Mouse (Mus musculus): ENCODE measurements around the gene Vmn1r180.
A peak's percentile ranks its signal among the peaks of the same experiment; 100 is the strongest.
"Not testable (repeated sequence)": the region's sequence is repeated elsewhere in the genome, so short reads cannot be mapped to it uniquely, and the experiment has no call there.

Gene Vmn1r180

GRCm38 (mm10) chr7:23950332-23950731 lies at the start of gene Vmn1r180:
TSS of gene Vmn1r180 (plus strand) at chr7:23950632.
- DNase-seq, result no peak

GRCm38 (mm10) chr7:23926678-23927077 lies 23.8 kb upstream of the Vmn1r180 start, which contains the start of gene Vmn1r179:
TSS of gene Vmn1r179 (plus strand) at chr7:23926978.
- DNase-seq, result no peak

GRCm38 (mm10) chr7:23968044-23968443 lies 17.6 kb downstream of the Vmn1r180 start:
- peak; percentile 42 to 56 for DNase-seq

GRCm38 (mm10) chr7:23974315-23974714 lies 23.9 kb downstream of the Vmn1r180 start, which contains the start of gene Vmn1r181:
TSS of gene Vmn1r181 (plus strand) at chr7:23974615.
- DNase-seq, result not testable (repeated sequence)

- DNase-seq, result no peak
Measured at GRCm38 (mm10) chr7:24001391-24001790, 51.0 kb downstream of the Vmn1r180 start, which contains the start of gene V1rd19. TSS of gene V1rd19 (plus strand) at chr7:24001691.
